Mouse (Mus musculus) left cerebral cortex, postnatal 25 days (tissue): ENCODE measurements around the gene Mlf1. TPM values are rescaled to one million over a fixed set of nuclear protein-coding genes. Genes with fewer than 3 reads are reported as not detected.

ENCODE experiments used
- DNase-seq, 2 experiments: peaks; one replicate each; pipeline ENCODE4 v3.0.0; 2022; ENCODE audit warnings: low spot score in 2 of 2, mixed read lengths in 1 of 2
- intact Hi-C: fragments of 180-260 bp; cut with DNase I; formaldehyde crosslinking; loops from one replicate; pipeline ENCODE4 v1.15.1; 2025
- total RNA-seq, 2 experiments: library from RNA; stranded (reverse); gene quantifications; 2 replicates each; pipeline ENCODE4 v1.2.3; 2021

Mlf1 gene
- total RNA-seq, 2 experiments from 2014 or later = 1.2 to 1.9 TPM

GRCm38 (mm10) chr3:67429338-67429998, 55.6 kb downstream of the Mlf1 start:
- intact Hi-C loops = loop anchor here (2.0 kb wide), 1 partner anchor 77 kb away; no protein-coding TSS in a partner anchor
- no peak for DNase-seq

GRCm38 (mm10) chr3:67429999-67430380, 56.1 kb downstream of the Mlf1 start, which contains the start of gene Gfm1:
Gene Gfm1 (plus strand): TSS chr3:67430096.
- intact Hi-C loops = loop anchor here (2.0 to 10.0 kb wide), 2 partner anchors 77 to 135 kb away; no protein-coding TSS in a partner anchor
- DNase-seq = peak; percentile 89 to 94

- DNase-seq = no peak
- intact Hi-C loops = loop anchor here (10.0 kb wide), 1 partner anchor 131 kb away; no protein-coding TSS in a partner anchor
These were observed 60.1 kb downstream of the Mlf1 start for GRCm38 (mm10) chr3:67434011-67434410.

- intact Hi-C loops = no loop called here
These were observed 73.2 kb downstream of the Mlf1 start for GRCm38 (mm10) chr3:67447143-67447542.

More at GRCm38 (mm10) chr3:67447143-67447542, 73.2 kb downstream of the Mlf1 start:
- no peak for DNase-seq

Other genes with a start within 250 kb of the Mlf1 start
- not detected for gene Gm17402, start 1.1 kb downstream of the Mlf1 start, total RNA-seq
- 10 to 100 TPM; 50.8 to 51.2 TPM for gene Gfm1, start 56.0 kb downstream of the Mlf1 start, total RNA-seq
- gene Lxn, start 89.8 kb downstream of the Mlf1 start, total RNA-seq = 10 to 100 TPM; 33.4 to 37.2 TPM
- 1 to 10 TPM; 1.3 to 1.8 TPM for gene Rarres1, start 141.4 kb downstream of the Mlf1 start, total RNA-seq
- gene Mfsd1, start 208.6 kb downstream of the Mlf1 start, total RNA-seq = 10 to 100 TPM; 34.0 to 35.9 TPM